Mouse (Mus musculus) right cerebral cortex, postnatal 25 days (tissue): Measurements from ENCODE around the gene Pla2g2c.

ENCODE experiments used
- DNase-seq: peaks from one replicate; pipeline ENCODE4 v3.0.0; 2022

Gene Pla2g2c

DNA sequence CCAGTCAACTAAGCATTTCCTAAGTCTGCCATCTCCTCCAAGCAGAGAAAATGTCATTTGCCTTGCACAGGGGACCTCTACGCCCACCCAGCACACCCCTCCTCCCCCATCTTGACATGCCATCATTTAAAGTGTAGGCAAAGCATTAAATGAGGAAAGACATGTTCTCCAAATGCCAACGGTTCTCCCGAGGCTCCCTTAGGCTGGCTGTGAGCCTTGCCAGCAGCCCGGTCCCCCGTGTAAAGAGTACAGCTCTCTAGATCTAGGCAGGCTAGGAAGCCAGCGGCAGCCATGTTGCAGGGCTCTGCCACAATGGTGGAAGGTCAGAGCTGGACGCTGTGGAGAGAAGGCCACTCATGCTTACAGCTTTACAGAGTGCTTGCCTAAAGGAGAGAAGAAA, 14.6 kb upstream of the Pla2g2c start:
- no peak for DNase-seq

DNA sequence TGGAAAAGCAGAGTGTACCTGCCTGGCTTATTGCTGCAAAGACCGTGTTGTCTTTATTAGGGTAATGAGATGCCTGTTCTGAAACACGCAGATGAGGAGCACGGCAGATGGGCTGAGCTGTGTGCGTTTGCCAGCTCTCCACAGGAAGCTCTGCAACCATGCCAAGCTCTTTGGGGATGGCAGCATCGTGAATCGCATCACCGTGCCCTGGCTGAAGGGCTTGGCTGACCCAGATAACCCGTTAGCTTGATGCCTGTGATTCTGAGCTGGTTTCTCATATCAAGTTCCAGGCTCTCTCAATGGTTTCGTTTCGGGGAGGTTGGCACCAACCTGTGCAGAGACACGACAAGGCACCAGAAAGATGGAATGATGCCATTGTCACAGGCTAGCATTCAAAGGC, 14.0 kb upstream of the Pla2g2c start:
- DNase-seq: no peak

DNA sequence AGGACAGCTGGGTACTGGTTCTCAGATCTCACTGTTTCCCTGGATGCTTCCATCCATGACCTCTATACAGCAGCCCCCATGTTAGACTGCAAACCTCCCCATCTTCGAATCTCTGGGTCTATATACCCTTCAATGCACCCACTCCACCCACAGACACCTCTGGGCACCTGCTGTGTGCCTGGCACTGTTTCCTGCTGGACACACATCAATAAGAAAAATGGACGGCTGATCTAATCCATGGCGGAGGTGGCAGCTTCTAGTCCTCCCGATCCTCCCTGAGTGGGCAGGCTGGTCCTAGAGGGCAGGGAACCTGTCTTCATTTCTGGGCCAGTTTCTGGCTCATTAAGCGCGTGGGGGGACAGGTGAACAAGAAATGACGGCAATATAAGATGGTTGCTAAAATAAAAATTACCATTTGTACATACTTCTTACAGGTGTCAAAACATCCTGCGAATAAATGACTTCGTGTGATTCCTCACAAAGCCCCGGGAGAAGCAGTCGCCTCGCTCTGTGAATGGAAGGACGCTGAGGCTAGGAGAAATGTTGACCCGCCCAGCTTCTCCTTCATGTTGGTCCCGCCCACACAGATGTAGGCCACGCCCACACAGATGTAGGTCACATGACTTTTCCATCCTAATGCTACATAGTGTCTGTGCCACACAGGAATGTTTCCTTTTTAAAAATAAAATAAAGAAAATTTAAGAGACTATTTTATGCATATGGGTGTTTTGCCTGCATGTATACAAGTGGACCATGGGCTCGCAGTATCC, 13.4 kb upstream of the Pla2g2c start:
- no peak for DNase-seq

DNA sequence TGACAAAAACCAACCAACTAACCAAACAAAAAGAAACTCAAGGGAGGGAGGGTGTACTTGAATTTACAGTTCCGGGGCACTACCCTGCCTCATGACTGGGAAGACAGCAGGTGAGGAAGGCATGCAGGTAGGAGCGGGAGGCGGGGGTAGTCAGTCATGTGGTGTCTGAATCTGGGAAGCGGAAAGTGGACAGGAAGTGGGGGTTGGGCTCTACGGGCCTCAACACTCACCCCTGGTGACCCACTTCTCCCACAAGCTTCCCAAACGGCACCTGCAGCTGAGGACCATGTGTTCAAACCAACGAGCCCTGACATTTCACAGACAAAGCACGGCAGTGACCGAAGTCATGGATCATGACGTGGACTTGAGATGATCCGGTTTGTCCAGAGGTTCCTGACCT, 12.5 kb upstream of the Pla2g2c start:
- no peak for DNase-seq

DNA sequence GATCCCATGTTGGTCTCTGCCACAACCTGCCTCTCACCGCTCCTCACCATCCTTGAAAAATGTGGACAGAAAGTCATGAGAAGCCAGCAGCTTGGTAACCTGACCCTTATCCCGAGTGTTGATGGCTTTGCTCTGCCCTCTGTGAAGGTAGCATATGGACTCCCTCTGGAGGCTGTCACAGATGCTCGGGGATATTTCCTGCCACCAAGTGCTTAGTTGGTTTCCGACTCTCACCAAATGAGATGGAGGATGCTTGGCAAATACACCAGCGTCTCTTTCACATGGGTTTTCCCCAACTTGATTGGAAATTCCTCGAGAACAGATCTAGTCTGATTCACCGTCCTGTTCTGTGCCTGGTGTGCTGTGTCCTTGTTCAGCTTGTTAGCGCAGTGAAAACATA, 12.0 kb upstream of the Pla2g2c start:
- no peak for DNase-seq

DNA sequence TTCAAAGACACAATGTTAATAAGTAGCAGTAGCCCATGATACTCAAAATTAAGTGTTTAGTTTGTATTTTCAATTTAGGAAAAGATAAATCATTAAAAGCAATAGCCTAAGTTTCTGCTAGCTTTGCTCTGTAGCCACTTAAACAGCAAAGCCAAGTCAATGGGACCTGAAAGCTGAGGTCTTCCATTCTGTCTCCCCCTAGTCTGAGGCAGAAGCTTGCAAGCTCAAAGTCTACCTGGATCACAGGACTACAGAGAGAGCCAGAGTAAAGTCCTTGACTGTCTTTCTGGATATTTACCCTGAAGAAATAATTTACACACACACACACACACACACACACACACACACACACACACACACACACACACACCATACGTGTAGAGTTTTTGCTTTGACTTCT, 10.4 kb upstream of the Pla2g2c start:
- DNase-seq: no peak

DNA sequence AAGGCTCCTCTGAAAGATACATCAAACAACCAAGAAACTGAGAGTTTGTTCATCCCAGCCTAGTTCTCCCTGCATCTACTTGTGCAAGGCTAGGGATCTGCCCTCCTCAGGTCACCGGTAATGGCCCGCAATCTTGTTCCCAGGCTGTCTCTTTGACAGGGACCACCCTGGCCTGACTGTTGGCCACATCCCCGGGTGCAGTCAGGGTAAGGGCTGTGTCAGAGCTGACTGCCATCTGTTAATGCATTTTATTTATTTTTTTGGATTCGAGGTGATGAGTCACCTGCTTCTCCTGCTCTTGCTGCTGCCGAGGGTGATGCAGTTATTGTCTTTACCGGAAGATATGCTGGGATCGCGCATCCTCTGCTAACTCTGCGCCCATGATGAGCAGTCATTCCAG, 7.9 kb upstream of the Pla2g2c start:
- no peak for DNase-seq

DNA sequence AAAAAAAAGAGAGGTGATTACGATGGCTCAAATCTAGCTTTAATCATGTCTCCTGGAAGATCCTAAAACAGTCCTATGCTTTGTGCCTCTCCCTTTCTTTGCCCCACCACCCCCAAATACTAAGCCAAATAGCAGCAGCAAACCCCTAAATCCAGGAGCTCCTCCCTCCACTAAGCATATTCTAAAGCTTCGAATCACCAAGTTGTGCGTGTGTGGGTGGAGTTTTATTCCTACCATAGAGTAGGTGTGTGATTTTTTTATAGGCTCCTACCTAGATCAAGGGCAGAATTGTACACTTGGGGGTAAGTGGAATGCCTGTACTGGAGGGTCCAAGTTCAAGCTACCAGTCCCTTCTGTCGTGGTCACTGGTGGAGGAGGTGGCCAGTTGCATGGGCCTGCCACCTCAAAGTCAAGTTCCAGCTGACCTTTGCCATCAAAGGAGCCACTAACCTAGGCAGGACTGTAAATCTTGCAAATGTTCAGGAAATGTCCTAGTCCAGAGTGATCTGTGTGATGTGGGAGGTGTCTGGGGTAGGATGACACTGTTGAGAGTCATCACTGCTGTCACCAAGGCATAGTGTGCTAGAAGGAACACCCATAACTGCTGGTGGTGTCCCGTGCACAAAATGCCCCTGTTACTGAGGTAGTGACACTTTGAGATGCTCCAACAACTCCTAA, 5.9 kb upstream of the Pla2g2c start:
- DNase-seq: no peak

DNA sequence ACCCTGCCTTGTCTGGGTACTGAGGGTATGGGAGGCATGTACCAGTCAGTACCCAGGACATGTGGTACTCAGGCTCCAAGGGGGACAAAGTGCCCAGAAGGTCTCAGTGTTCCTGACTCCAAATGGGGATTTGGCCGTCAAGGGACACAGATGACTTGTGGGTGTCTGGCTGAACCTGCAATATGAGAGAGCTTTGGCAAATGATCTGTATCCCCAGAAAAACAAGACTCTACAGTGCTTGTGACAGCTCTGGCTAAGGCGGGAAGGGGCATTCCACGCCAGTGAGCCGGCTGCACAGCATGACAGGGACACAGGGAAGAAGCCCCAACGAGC, 5.4 kb upstream of the Pla2g2c start:
- DNase-seq: no peak

DNA sequence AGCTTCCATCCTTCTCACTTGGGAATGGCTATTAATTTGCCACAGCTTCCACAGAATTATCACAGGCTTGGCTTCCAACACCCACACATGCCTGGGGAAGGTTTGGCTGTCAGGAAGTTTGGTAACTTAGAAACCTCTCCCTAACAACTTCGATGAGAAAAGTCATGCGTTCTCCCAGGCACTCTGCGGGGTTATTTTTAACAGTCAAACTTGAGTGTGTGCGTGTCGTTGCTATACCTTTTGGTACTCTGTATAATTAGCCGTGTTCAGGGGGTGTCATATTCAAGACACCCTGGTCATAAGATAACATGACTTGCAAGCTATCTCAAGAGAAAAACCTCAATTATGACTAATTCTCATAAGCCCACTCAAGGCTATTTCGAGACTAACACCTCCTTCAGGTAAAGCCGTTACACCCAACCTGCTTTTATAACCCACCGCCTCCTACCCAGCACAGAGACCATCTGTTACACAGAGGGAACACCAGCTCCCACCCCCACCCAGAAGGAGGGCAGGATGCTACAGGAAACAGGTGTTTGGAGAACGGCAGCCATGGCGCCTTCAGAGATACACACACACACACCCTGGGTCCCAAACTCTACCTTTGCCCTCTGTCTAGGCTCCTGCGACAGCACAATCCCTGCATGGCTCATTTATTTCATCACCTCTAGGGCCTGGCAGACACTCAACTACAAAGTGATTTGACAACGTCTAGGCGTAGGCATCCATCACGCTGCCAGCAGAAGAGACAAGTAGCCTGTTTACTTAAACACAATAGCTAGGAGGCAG, 905 bp upstream of the Pla2g2c start:
- DNase-seq: peak; percentile 83

DNA sequence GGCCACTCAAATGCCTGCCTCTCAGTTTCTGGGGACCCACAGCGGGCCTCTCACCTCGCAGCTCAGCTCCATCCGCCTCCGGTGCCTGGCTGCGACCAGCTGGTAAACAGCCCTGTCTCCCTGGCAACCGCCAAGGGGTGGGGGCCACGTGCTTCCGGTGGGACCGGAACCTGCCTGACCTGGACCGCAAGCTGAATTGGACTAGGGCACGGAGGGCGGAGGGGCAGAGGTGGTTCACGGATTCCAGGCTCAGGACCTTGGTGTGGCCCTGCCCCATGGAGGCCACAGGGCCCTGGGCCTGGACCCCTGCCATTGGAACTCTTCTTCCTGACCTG, 502 bp downstream of the Pla2g2c start:
- no peak for DNase-seq

DNA sequence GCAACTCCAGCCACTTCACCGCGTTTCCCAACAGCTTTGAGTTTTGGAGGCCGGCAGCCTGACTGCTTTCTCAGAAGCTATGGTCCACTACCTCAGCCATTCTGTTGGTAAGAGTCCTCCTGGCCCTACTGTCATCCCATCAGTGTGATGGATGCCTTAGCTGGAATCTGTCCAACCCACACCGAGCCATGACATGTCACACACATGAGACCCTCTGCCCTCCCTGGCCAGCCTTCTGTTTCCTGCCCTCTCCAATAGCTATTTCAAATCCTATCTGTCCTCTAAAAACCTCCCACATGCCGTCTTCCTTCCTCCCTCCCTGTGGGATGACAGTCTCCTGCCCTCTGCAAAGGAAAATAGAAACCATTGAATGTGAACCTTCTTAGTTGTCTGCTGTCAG, 1.2 kb downstream of the Pla2g2c start:
- no peak for DNase-seq

DNA sequence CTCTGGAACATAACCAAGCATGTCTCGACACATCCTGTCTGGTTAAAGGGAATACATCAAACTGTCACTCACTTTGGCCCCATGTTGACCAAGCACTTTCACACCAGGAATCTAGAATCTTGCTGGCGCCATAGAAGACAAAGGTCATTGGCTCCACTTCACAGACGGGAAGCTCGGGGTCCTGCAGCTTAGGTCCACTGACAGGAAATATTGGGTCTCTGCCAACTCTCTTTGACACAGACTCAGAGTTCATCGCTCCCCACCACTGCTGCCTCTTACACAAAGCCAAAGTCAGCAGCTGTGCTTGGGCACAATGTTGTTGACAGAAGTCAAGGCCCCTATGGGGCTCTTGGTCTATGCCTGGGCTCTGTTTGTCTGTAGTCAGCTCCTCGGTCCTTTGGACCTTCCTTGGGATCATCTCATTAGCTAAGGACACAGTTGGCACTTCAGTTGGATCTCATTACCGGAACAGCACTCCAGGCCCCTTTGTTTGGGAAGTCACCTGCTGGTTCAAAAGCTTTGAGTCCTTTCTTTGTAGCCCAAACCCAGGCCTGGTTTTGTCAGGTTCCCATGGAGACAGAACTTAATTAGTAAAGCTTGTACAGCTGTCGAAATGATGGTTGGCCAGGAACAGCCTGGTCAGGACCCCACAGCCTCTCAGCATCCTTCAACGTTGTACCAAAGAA, 4.6 kb downstream of the Pla2g2c start:
- DNase-seq: no peak

DNA sequence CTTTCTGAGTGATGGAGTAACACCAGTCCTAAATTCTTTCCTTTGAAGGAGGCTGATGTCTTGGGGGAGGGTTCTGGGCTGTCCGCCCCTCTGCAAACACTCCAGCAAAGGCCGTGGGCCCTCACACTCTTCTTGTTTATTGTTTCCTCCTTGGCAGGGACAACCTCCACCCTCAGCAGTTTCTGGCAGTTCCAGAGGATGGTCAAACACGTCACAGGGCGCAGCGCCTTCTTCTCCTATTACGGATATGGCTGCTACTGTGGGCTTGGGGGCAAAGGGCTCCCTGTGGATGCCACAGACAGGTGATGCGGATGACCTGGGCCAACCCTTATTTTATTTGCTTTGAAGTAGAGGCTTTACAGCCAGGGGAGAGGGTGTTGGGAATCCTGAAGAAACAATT, 9.5 kb downstream of the Pla2g2c start:
- DNase-seq: no peak

DNA sequence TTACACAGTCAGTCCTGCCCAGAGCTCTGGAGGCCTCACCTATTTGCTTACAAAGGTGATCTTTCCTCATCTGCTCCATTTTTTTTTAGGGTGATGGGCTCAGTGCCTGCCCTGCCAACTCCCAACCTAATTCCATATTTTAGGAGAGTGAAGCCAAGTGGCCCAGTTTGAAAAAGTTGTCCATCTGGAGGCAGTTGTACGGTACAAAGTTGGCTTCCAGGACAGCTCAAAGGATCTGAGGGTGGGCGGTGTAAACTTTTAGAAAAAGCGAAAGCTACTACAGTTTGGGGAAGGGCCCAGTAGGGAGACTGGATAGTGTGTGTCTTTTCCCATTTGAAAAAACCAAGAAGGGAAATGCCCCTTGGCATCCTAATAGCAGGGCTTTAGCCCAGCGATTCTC, 10.3 kb downstream of the Pla2g2c start:
- no peak for DNase-seq

DNA sequence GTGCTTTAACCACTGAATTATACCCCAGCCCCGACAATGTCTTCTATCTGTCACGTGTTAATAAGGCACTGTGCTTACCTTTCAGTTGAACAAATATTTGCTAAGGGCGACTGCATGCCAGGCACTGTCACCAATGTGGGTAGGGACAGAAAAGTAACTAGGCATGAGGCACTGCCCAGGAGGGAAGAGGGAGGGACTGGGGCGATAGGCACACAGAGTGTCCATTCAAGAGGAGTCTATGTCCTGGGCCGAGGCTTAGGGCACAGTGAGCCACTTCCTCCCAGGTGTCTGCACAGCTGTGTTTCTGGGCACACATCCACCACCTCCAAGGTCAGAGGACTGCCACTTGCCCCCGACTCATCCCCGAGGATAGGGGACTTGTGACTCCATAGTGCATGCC, 12.4 kb downstream of the Pla2g2c start, which contains the start of gene Ubxn10:
Gene Ubxn10, minus strand, starts transcription at position 137 of the 400 bp plus-strand sequence.
- no peak for DNase-seq

DNA sequence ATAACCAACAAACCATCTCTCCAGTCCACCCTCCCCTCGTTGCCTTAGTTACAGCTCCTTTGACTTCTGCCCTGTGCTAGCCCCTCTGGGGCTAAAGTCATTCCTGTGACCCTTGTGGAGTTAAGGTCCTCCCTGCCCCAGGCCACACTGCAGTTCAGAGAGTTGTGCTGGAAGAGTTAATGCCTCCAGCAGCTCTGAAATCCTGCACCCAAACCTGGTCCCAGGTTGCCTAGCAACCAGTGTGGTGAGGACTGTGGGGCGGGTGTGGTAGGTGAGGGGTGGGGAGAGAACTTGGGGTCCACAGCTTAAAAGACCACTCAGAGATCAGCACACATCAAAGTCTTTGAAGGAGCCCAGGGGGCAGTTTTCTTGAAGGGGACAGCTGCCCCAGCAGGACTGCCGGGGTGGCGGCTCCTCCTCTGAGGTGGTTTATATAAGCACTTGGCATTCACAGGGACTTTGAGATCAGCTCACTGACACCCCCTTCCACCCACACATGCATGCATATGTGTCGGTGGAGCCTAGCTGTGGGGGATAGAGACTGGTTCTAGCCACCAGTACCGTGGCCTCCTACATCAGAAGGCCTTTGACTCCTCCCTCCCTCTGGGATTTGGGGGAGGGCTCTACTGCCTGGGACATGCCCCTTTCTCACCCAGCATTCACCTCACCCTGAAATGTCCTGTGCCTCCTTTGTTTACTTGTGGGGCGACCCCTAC, 14.7 kb downstream of the Pla2g2c start:
- DNase-seq: no peak

DNA sequence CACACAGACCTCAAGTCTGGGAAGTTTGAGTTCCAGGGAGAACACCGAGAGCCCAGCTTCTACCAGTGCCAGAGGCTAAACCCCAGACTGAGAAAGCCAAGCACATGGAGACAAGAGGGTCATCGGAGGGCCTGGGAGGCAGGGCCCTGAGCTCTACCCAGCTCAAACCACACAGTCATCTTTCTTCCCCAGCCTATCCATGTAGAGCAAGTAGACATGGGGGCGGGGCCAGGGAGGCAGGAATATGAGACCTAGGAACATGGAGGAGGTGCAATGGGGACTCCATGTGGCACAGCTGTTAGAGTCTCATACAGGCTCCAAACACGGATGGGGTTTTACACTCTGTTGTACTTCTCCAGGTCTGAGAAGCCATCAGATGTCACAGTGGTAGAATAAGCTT, 21.3 kb downstream of the Pla2g2c start:
- no peak for DNase-seq

DNA sequence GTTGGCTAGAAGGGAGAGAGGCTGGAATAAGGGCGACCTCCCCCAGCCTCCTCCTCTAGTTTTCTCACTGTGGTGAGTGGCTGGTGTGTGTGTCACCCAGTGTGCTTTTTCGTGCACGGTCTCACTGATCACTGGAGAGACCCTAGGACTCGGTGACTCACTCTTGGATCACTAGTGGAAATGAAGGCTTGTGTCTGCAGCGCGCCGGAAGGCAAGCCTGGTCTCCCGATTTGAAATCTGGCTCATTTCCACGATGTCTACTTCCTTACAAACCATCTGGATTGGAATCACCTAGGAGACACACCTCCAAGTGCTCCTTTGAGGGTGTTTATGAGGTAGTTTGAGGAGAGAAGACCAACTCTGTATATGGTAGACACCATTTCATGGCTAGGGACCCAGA, 22.3 kb downstream of the Pla2g2c start:
- DNase-seq: no peak

DNA sequence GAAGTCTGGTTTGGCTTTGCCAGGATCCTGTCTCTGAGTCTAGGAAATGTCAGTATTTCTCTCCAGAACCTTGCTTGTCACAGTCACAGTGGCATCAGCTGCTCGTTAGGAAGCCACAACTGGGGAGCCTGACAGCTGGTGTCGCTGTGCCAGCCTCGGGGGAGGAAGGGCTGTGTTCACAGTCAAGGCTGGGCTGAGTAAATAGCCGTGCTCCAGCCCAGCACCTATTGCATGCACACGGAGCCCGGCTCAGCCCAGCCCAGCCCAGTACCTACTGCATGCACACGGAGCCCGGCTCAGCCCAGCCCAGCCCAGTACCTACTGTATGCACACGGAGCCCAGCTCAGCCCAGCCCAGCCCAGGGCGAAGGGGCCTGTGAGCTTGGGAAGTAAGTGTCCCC, 23.3 kb downstream of the Pla2g2c start:
- DNase-seq: no peak

DNA sequence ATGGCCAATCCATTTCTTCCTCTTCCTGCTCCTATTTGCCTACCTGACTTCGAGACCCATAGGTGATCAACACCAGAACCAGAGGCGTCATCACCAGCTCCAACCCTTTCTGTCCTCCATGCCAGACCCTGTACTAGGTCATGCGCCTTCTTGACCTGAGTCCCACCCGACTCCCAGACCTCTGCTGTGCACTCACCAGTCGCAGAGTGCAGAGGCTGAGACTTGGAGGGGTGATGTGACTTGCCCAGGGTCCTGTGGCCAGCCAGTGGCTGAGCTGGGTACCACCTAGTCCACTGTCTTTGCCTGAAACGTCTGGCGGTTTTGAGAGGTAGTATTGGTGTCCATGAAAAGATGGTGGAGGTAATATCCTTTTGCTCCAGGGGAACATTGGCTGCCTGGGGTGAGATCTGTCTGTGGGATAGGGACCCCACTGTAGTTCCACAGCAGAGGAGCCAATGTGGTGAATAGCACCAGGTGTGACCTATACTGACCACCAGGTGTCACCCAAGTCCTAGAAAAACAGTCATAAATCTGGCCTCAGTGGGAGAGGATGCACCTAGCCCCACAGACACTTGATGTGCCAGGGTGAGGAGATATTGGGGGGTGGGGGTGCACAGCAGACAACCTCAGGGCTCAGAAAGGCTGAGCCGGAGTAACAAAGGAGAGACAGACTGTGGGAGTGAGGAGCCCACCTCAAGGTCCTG, 23.9 kb downstream of the Pla2g2c start:
- DNase-seq: no peak

DNA sequence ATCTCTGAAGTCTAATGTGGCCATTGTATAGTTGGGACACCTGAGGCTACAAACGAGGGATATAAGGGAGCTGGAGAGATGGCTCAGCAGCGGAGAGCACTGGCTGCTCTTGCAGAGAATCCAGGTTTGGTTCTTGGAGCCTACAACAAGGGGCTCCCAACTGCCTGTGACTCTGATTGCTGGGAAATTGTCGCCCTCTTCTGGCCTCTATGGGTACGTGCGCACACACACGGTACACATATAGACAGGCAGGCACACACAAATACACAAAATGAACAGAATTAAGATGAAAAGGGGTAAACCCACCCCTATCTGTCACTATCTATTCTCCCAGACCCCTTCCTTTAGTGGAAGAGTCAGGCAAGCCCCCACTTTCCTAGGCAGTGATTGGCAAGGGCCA, 28.0 kb downstream of the Pla2g2c start:
- no peak for DNase-seq
